Mouse (Mus musculus) MEL (cell line): ENCODE measurements around the gene Ispd. TPM values are rescaled to one million over a fixed set of nuclear protein-coding genes. Genes with fewer than 3 reads are reported as not detected.

Experiments used
- DNase-seq: peaks from one replicate; pipeline ENCODE4 v3.0.0; 2011; ENCODE audit warnings: low read depth, low spot score
- H3K27ac ChIP-seq: 2 replicates; pipeline ENCODE4 v1.5.1; 2012; ENCODE audit warnings: low read depth, mild to moderate bottlenecking, control low read depth, low read length, moderate library complexity; ENCODE audit not compliant: control insufficient read depth
- H3K27me3 ChIP-seq, 2 experiments: fragments of 150-350 bp in 1 of 2; sonication (generic) in 1 of 2; 2 replicates each; pipeline ENCODE4 v1.6.1; 2012; ENCODE audit warnings: low read length in 2 of 2, mild to moderate bottlenecking in 2 of 2, improper control_type of control experiment in 1 of 2, moderate library complexity in 1 of 2; ENCODE audit not compliant: insufficient read depth in 2 of 2, control insufficient read depth in 1 of 2
- H3K36me3 ChIP-seq, 2 experiments: 2 replicates each; pipeline ENCODE4 v1.6.1; 2012 to 2014; ENCODE audit warnings: low read length in 2 of 2, improper control_type of control experiment in 1 of 2, inconsistent platforms in 1 of 2, mild to moderate bottlenecking in 1 of 2; ENCODE audit not compliant: insufficient read depth in 2 of 2, control insufficient read depth in 1 of 2
- H3K4me1 ChIP-seq, 2 experiments: fragments of 150-350 bp in 1 of 2; sonication (generic) in 1 of 2; 2 replicates each; pipeline ENCODE4 v1.6.1; 2012; ENCODE audit warnings: low read length in 2 of 2, improper control_type of control experiment in 1 of 2, mild to moderate bottlenecking in 1 of 2; ENCODE audit not compliant: insufficient read depth in 2 of 2, control insufficient read depth in 1 of 2
- H3K4me3 ChIP-seq, 2 experiments: fragments of 150-350 bp in 1 of 2; sonication (generic) in 1 of 2; 2 replicates each; pipeline ENCODE4 v1.5.1; 2012; ENCODE audit warnings: low read depth in 2 of 2, low read length in 2 of 2, mild to moderate bottlenecking in 2 of 2, moderate library complexity in 2 of 2, control low read depth in 1 of 2, improper control_type of control experiment in 1 of 2; ENCODE audit not compliant: control insufficient read depth in 1 of 2, insufficient read depth in 1 of 2
- H3K79me2 ChIP-seq: 2 replicates; pipeline ENCODE4 v1.6.1; 2012; ENCODE audit warnings: mild to moderate bottlenecking, low read length, moderate library complexity; ENCODE audit not compliant: control insufficient read depth, poor library complexity, insufficient read depth
- H3K9ac ChIP-seq: 2 replicates; pipeline ENCODE4 v1.6.1; 2012; ENCODE audit warnings: low read depth, mild to moderate bottlenecking, control low read depth, low read length, moderate library complexity; ENCODE audit not compliant: control insufficient read depth, poor library complexity, severe bottlenecking
- H3K9me3 ChIP-seq: fragments of 150-350 bp; sonication (generic); replicated peaks from 2 replicates; pipeline ENCODE4 v1.6.1; 2012; ENCODE audit warnings: mild to moderate bottlenecking, low read length, improper control_type of control experiment, moderate library complexity; ENCODE audit not compliant: insufficient read depth
- BHLHE40 ChIP-seq: IDR thresholded peaks from 2 replicates; pipeline ENCODE4 v1.6.1; 2012; ENCODE audit warnings: low read depth, mild to moderate bottlenecking, inconsistent platforms, low read length, improper control_type of control experiment, borderline replicate concordance
- CHD1 ChIP-seq: IDR thresholded peaks from 2 replicates; pipeline ENCODE4 v1.6.1; 2012; ENCODE audit warnings: low read depth, mild to moderate bottlenecking, inconsistent platforms, low read length, improper control_type of control experiment
- CHD2 ChIP-seq: IDR thresholded peaks from 2 replicates; pipeline ENCODE4 v1.6.1; 2011; ENCODE audit warnings: low read length, improper control_type of control experiment
- CTCF ChIP-seq, 3 experiments: IDR thresholded peaks in 2 of 3; conservative IDR thresholded peaks in 1 of 3; 2 replicates each; pipeline ENCODE4 v1.5.1; 2011 to 2012; ENCODE audit warnings: low read length in 3 of 3, low read depth in 2 of 3, mild to moderate bottlenecking in 2 of 3, improper control_type of control experiment in 1 of 3, inconsistent platforms in 1 of 3, mixed read lengths in 1 of 3, moderate library complexity in 1 of 3; ENCODE audit not compliant: control insufficient read depth in 1 of 3, insufficient read depth in 1 of 3, poor library complexity in 1 of 3, severe bottlenecking in 1 of 3
- E2F4 ChIP-seq: IDR thresholded peaks from 2 replicates; pipeline ENCODE4 v1.6.1; 2011; ENCODE audit warnings: low read depth, low read length, improper control_type of control experiment, borderline replicate concordance
- ELF1 ChIP-seq: IDR thresholded peaks from 2 replicates; pipeline ENCODE4 v1.6.1; 2014; ENCODE audit warnings: low read depth, mild to moderate bottlenecking, inconsistent platforms, low read length, improper control_type of control experiment, moderate library complexity
- GATA1 ChIP-seq: IDR thresholded peaks from 2 replicates; pipeline ENCODE4 v1.6.1; 2011; ENCODE audit warnings: low read depth, low read length, improper control_type of control experiment
- KAT2A ChIP-seq: conservative IDR thresholded peaks from 2 replicates; pipeline ENCODE4 v1.6.1; 2012; ENCODE audit warnings: low read depth, low read length, improper control_type of control experiment, inconsistent platforms
- MAFK ChIP-seq: IDR thresholded peaks from 2 replicates; pipeline ENCODE4 v1.6.1; 2011; ENCODE audit warnings: low read depth, mild to moderate bottlenecking, low read length, improper control_type of control experiment, borderline replicate concordance
- MYC ChIP-seq: IDR thresholded peaks from 2 replicates; pipeline ENCODE4 v1.6.1; 2011; ENCODE audit warnings: low read depth, mild to moderate bottlenecking, low read length, improper control_type of control experiment, moderate library complexity
- NRF1 ChIP-seq: IDR thresholded peaks from 2 replicates; pipeline ENCODE4 v1.6.1; 2014; ENCODE audit warnings: low read depth, mild to moderate bottlenecking, inconsistent platforms, low read length, improper control_type of control experiment, moderate library complexity; ENCODE audit not compliant: poor library complexity, insufficient read depth, severe bottlenecking
- POLR2A ChIP-seq, 2 experiments: IDR thresholded peaks; 2 replicates each; pipeline ENCODE4 v1.6.1; 2011 to 2012; ENCODE audit warnings: low read length in 2 of 2, mild to moderate bottlenecking in 2 of 2, control low read depth in 1 of 2, improper control_type of control experiment in 1 of 2, low read depth in 1 of 2, moderate library complexity in 1 of 2; ENCODE audit not compliant: control insufficient read depth in 1 of 2, insufficient read depth in 1 of 2, poor library complexity in 1 of 2
- POLR2AphosphoS5 ChIP-seq: IDR thresholded peaks from 2 replicates; pipeline ENCODE4 v1.6.1; 2012; ENCODE audit warnings: low read depth, borderline replicate concordance, mild to moderate bottlenecking, inconsistent platforms, low read length, moderate library complexity, mixed read lengths
- RAD21 ChIP-seq: IDR thresholded peaks from 2 replicates; pipeline ENCODE4 v1.6.1; 2011; ENCODE audit warnings: mild to moderate bottlenecking, low read depth, low read length, improper control_type of control experiment
- RCOR1 ChIP-seq: IDR thresholded peaks from 2 replicates; pipeline ENCODE4 v1.6.1; 2012; ENCODE audit warnings: low read depth, mild to moderate bottlenecking, inconsistent platforms, low read length, improper control_type of control experiment
- TAL1 ChIP-seq: IDR thresholded peaks from 2 replicates; pipeline ENCODE4 v1.6.1; 2012; ENCODE audit warnings: mild to moderate bottlenecking, inconsistent platforms, low read length, moderate library complexity, mixed read lengths
- TBP ChIP-seq: IDR thresholded peaks from 2 replicates; pipeline ENCODE4 v1.8.0; 2011; ENCODE audit warnings: low read depth, low read length, improper control_type of control experiment
- UBTF ChIP-seq: IDR thresholded peaks from 2 replicates; pipeline ENCODE4 v1.6.1; 2012; ENCODE audit warnings: low read depth, mild to moderate bottlenecking, inconsistent platforms, low read length, improper control_type of control experiment, moderate library complexity, borderline replicate concordance; ENCODE audit not compliant: insufficient read depth
- USF2 ChIP-seq, 2 experiments: IDR thresholded peaks; 2 replicates each; pipeline ENCODE4 v1.6.1; 2011 to 2012; ENCODE audit warnings: improper control_type of control experiment in 2 of 2, low read length in 2 of 2, borderline replicate concordance in 1 of 2, inconsistent platforms in 1 of 2, low read depth in 1 of 2, mild to moderate bottlenecking in 1 of 2; ENCODE audit not compliant: insufficient read depth in 1 of 2
- ZC3H11A ChIP-seq: IDR thresholded peaks from 2 replicates; pipeline ENCODE4 v1.6.1; 2012; ENCODE audit warnings: low read depth, mild to moderate bottlenecking, inconsistent platforms, low read length, improper control_type of control experiment
- ZMIZ1 ChIP-seq: IDR thresholded peaks from 2 replicates; pipeline ENCODE4 v1.6.1; 2012; ENCODE audit warnings: low read depth, mild to moderate bottlenecking, inconsistent platforms, low read length, improper control_type of control experiment, moderate library complexity
- ZNF384 ChIP-seq: IDR thresholded peaks from 2 replicates; pipeline ENCODE4 v1.6.1; 2012; ENCODE audit warnings: low read depth, mild to moderate bottlenecking, inconsistent platforms, low read length, improper control_type of control experiment
- polyA plus RNA-seq, 2 experiments: library from polyadenylated mRNA; stranded (reverse) in 1 of 2; unstranded in 1 of 2; fragments of >175 nt in 1 of 2; fragments of >200 nt in 1 of 2; gene quantifications; 2 replicates each; pipeline versions ENCODE4 v1.2.1 to v1.2.4; 2012; ENCODE audit warnings: low replicate concordance in 2 of 2, low read depth in 1 of 2; ENCODE audit not compliant: insufficient read length in 2 of 2, insufficient read depth in 1 of 2, missing spikeins in 1 of 2
- total RNA-seq: library from RNA; depleted of rRNA; stranded (reverse); fragments of 300-350 nt; gene quantifications from 2 replicates; pipeline ENCODE4 v1.2.3, GENCODE M21; 2012

Ispd gene
- total and polyA plus RNA-seq, 3 experiments = 2.4 to 54.1 (median 2.8) TPM

DNA sequence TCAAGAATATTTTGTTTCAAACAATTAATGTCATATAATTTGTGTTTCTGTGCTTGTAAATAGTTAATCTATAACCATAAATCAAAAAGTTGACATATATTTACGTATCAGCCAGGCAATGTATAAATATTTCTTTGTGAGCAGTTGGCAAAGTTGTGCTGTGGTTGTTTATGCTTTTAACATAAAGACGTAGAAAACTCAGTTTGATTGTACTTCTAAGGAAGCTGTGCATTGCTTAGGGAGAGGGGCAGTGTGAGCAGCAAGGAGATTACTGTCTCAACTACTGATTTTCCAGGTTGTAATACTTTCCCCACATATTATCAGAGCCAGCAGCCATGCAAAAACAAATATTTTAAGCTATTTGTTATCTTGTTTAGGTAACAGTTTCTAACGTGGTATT is 96.7 kb downstream of the Ispd start:
- H3K4me1 ChIP-seq = no peaks in the 10 kb centered on the region
- TF ChIP-seq TAL1 (no peak), RCOR1 (no peak), GATA1 (no peak), ELF1 (no peak), POLR2A (IDR thresholded peaks at IDR 0.05; ENCODE audit: control insufficient read depth in 1 of 2, insufficient read depth in 1 of 2, low read depth in 1 of 2, low read length in 2 of 2, poor library complexity in 1 of 2) (no peak), RAD21 (no peak)
- H3K27me3 ChIP-seq = no peaks in the 10 kb centered on the region
- no peak overlapping the region for H3K27ac ChIP-seq
- H3K36me3 ChIP-seq = no peaks in the 10 kb centered on the region
- H3K79me2 ChIP-seq = no peaks in the 10 kb centered on the region
- H3K4me3 ChIP-seq = no peak overlapping the region
- DNase-seq = no peak
- H3K9ac ChIP-seq = no peak overlapping the region
- no peaks in the 10 kb centered on the region for H3K9me3 ChIP-seq

DNA sequence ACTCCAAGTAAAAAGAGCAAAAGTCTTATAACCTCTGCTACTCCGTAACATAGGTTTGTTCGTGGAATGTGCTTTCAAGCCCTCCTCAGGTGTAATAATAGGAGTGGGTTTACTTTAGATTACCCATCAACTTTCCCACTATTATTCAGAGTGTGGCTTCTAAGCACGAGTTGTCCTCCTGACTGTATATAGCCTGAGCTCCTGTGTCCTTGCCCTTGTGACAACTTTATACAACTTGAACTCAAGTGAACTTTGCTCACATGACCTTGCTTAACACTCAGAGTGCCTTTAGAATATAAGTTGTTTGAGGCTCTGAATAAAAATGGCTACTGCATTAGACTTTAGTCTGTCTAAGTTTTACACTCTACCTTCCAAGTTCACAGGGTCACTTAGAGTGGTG is 100.5 kb downstream of the Ispd start:
- no peak for TF ChIP-seq ZC3H11A
- no peak for TF ChIP-seq ZMIZ1
- TF ChIP-seq POLR2A (IDR thresholded peaks at IDR 0.05; ENCODE audit: control insufficient read depth in 1 of 2, insufficient read depth in 1 of 2, low read depth in 1 of 2, low read length in 2 of 2, poor library complexity in 1 of 2) = no peak
- no peak for TF ChIP-seq CHD1
- no peak for TF ChIP-seq UBTF
- no peak for TF ChIP-seq TAL1
- no peak for TF ChIP-seq POLR2AphosphoS5
- no peak for TF ChIP-seq ELF1
- TF ChIP-seq MYC = no peak
- TF ChIP-seq KAT2A = no peak
- no peak for TF ChIP-seq E2F4
- no peaks in the 10 kb centered on the region for H3K9me3 ChIP-seq
- no peak overlapping the region for H3K4me3 ChIP-seq
- no peaks in the 10 kb centered on the region for H3K79me2 ChIP-seq
- no peaks in the 10 kb centered on the region for H3K4me1 ChIP-seq
- no peaks in the 10 kb centered on the region for H3K36me3 ChIP-seq
- H3K27me3 ChIP-seq = no peaks in the 10 kb centered on the region
- H3K9ac ChIP-seq = no peak overlapping the region
- DNase-seq = no peak
- no peak overlapping the region for H3K27ac ChIP-seq

DNA sequence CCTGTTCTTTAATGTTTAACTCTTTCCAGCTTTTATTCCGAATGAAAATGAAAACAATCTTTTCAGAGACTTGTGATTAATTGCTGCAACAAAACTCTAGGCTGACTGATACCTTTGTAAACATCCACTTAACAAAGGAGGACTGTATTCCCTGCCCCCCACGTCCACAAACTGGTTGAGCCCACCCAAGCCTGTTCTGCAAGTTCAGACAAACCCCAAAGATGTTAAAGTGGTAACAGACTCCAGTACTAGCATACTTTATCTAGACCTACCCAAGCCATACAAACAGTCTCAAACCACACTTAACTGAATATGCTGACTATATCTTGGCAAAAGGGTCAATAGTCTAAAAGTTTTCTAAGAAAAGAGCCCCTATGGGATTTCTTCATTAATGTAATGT is 102.1 kb downstream of the Ispd start:
- Histone ChIP-seq H3K79me2 (no peaks in the 10 kb centered on the region), H3K27ac (no peak overlapping the region), H3K9ac (no peak overlapping the region), H3K27me3 (no peaks in the 10 kb centered on the region), H3K36me3 (no peaks in the 10 kb centered on the region)
- DNase-seq = no peak
- TF ChIP-seq UBTF (no peak), ZMIZ1 (no peak), USF2 (IDR thresholded peaks at IDR 0.05; ENCODE audit: borderline replicate concordance in 1 of 2, insufficient read depth in 1 of 2, low read depth in 1 of 2, low read length in 2 of 2) (no peak), RCOR1 (no peak), CHD1 (no peak), POLR2AphosphoS5 (no peak), MAFK (no peak), ZC3H11A (no peak), CHD2 (no peak), BHLHE40 (no peak), TBP (no peak), TAL1 (no peak), ELF1 (no peak), NRF1 (no peak), ZNF384 (no peak), CTCF (IDR thresholded peaks at IDR 0.05 in 2 of 3, conservative IDR thresholded peaks at IDR 0.05 in 1 of 3; ENCODE audit: control insufficient read depth in 1 of 3, insufficient read depth in 1 of 3, low read depth in 2 of 3, low read length in 3 of 3, poor library complexity in 1 of 3, severe bottlenecking in 1 of 3) (no peak)
- TF ChIP-seq, all 39 proteins: peak for 0
- no peaks in the 10 kb centered on the region for H3K9me3 ChIP-seq
- no peak overlapping the region for H3K4me3 ChIP-seq
- H3K4me1 ChIP-seq = no peaks in the 10 kb centered on the region
